Mouse (Mus musculus) WW6 (cell line): ENCODE data around the gene Gm20388.

ENCODE experiments used
- DNase-seq: peaks from one replicate; pipeline ENCODE4 v3.0.0-alpha.2; 2013; ENCODE audit warnings: low read depth, low spot score

The Gm20388 gene

DNA sequence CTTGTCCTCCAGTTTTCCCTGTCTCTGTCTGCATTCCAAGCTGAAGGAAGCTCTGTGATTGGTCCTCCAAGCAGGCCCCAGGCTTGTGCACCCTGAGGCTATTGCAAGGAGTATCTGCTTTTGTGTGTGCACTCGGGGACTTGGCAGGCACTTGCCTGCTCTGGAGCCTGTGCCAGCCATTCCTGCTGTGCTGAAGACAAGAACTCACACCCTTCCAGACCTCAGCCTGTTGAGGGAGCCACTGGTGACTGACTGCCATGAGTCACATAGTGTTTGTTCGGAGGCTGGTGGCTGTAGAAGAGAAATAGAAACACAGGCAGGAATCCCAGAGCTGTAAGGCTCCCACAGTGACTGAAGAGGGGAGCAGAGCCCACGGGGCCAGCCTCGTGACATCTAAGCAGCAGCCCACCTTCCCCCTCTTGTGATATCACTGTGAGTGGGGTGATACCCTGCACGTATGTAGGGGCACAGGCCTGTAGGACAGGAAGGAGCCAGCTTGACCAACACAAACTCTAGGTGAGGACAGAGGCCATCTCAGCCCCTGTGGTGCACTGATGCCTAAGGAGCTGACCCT is 50.0 kb downstream of the Gm20388 start:
- no peak for DNase-seq

DNA sequence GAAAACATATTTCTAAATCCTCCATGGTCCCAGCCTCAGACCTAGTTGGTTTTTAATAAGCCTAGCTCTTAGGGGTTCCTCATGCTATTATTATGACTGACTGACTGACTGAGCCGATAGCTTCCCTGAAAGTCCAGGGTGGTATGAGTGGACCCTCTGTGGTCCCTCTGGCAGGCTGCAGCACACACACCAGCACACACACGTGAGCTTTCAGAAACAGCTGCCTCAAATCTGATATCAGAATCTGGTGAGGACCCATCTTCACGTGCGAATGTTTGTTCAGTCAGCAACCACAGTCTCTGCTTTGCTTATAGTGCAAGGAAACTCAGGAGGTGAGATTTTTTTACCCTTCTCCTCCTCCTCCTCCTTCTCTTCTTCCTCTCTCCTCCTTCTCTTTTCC is 54.2 kb downstream of the Gm20388 start:
- DNase-seq = no peak

DNA sequence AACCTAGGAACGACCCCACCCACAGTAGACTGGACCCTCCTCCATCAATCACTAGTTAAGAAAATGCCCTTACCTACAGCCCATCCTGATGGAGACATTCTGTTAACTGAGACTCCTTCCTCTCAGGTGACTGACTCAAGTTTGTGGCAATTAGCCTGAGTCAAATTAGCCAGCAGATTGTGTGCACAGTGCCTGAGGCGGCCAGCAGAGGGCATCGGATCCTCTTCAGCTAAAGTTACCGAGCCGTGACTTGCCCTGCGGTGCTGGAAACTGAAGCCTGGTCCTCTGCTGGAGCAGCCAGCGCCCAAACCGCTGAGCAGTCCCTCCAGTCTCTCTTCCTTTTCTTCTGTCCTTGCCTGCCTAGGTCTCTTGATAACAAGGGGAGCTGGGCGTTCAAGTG is 56.8 kb downstream of the Gm20388 start:
- no peak for DNase-seq

DNA sequence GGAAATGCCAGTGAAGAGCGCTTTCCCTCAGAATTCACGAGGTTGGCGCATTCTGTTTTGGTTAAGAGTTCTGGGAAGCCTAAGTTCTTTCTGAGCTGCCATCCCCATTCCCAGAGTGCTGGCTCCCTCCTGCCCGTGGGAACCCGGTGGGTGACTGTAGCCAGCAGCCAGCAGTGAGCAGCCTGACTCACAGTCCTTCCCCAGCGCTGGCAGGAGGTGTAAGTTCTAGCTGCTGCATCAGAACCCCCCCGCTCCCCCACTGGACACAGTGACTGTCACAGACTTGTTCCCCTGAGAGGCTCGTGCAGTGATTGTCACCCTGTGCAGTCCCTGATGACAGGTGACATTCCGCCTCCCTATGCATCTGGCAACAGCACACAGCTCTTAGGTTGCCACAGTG is 59.5 kb downstream of the Gm20388 start:
- DNase-seq = no peak

DNA sequence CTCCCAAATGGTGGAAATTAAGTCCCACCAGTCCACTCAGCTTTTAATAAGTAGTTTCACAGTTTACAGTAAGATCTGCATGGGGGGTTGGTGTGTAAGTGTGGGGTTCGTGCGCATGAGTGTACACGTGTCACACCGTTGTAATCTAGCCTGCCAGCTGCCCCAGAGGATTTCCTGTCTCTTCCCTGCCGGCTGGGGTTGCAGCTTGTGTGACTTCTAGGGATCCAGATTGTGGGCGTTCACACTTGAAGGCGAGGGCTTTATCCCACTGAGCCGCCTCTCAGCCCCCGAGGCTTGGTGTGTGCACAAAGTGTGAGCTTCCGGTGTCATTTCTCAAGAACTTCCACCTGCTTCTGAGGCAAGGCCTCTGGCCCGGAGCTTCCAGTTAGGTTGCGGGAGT is 61.9 kb downstream of the Gm20388 start:
- DNase-seq = no peak

DNA sequence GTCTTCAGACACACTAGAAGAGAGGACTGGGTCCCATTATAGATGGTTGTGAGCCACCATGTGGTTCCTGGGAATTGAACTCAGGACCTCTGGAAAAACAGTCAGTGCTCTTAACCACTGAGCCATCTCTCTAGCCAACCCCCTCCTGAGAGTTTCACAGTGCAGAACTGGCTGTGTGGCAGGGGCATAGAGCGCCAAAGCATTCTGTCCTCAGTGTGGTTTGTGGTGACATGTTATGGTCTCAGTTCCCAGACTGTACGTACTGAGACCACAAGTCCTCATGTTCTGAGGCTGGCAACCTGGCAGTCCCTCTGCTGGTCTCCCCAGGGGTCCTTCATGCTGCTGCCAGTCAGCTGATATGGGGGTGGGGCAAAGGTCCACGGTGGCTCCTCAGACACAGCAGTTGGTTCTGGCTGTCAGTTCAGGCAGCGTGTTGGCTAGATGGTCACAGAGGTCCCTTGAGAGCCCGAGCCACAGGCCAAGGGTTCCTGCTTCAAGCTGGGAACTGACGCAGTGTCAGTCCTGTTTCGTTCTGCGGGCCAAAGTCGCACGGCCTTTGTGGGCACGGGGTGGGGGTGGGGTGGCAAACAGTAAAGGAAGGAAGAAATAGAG is 68.2 kb downstream of the Gm20388 start:
- DNase-seq = no peak

DNA sequence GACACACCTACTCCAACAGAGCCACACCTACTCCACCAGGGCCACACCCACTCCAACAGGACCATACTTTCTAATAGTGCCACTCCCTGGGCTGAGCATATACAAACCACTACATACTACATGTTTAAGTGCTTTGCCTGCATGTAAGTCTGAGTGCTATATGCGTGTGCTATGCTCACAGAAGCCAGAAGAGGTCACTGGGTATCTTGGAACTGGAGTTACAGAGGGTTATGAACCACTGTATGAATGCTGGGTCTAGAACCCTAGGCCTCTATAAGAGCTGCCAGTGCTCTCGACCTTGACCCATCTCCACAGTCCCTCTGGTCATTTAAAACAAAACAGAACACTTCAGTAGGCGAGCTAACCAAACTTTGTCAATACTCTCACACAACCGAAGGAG is 70.6 kb downstream of the Gm20388 start:
- DNase-seq = no peak

DNA sequence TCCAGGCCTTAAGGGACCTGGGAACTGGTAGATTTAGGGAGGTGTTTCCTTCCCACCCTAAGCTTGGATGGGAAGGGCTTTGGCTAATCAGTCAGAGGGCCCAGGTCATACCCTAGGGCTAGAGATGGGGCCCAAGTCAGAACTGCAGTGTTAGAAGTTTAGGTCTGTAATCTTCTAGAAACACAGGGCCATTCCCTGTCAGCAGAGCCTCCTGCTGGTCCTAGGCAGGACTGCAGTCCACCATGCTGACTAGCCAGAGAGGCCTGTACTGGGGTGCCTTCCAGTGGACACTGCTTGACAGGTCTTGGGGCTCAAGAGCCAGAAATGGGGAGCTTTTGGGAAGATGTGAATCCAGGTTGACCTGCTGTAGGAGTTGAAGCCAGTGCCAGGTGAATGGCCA is 73.4 kb downstream of the Gm20388 start:
- DNase-seq = no peak

DNA sequence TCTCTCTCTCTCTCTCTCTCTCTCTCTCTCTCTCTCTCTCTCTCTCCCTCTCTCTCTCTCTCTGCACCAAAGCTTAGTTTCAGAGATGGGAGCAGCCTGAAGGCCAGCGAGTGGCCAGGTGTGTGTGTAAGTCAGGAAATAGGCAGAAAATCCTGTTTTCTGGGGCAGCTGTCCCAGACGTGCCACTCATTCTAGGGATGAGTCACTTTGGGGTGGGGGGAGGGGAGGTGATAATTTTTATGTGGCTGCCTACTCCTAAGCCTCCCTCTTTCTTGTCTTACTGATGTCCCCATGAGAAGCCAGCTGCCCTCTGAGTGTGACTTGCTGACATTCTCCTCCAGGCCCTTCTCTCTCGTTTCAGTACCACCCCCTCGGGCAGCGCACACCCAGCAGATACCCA is 75.5 kb downstream of the Gm20388 start:
- no peak for DNase-seq

DNA sequence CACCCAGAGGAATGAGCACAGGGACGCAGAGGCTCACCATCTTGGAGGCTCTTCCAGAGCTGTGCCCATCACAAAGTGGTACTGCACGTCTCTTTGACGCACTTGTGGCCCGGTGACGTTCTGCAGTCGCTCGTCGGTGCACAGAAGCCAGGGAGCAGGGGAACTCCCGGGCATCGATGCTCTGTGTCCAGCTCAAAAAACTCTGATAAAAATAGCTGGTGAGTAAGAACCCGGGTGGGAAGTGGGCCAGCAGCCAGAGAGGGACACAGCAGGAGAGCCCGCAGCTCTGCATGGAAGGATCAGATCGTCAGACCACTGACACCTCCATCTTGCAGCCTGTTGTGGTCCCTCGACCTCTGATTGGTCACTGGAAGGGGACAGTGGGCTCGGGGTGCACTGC is 77.4 kb downstream of the Gm20388 start:
- DNase-seq = no peak

DNA sequence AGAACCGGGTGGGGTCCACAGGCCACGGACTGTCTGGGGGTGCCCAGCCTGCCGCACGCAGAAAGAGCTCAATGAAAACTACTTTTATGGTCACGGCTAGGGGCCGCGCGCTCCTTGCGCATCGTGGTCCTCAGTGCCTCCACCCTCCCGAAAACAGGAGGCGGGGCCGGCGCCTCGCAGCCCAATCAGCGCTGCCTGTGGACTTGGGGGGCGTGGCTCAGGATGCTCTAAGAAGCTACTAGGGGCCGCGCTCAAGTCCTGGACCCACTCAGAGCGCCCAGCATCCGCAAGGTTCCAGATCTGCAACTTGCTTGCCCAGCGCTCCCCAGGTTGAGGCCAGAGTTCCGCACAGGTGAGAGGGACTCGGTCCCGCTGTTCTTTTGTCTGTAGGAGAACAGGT is 81.6 kb downstream of the Gm20388 start, which contains the start of gene Crispld2:
TSS of gene Crispld2 (plus strand) at position 190 of the 400 bp plus-strand sequence.
- peak; percentile 74 for DNase-seq

DNA sequence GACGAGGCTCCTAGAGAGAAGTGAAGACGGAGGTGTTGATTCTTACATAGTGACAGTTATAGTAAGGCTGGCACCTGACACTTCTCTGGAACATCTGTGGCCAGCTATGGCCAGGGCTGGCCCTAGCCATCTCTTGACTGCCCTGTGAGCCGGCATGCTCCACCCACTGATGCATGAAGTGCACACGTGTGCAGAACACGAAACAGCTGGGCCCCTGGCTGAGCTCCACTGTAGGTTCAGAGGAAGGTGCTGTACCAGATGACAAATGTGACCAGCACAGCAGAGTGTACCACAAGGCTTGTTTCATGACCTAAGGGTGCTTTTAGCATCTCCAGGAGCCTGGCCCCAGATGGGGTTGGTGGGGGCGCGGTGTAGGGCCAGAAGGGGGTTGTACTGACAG is 83.5 kb downstream of the Gm20388 start:
- no peak for DNase-seq

DNA sequence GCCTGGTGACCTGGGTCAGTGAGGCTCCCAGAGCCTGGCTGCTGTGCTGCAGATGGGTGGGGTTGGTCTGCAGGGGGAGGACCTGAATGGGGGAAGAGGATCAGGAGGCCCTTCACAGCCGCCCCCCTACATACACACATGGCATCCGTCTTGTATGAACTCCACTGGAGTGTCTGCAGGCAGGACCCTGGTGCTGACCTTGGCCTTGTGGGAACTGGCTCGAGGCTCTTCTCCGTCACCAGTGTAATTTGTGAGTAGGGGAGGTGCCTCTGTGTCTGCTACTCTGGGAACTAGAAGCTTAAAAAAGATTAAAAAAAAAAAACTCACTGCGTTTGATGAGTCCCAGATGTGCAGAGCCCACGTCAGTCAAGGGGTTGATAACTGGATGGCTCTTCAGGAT is 83.9 kb downstream of the Gm20388 start:
- no peak for DNase-seq

DNA sequence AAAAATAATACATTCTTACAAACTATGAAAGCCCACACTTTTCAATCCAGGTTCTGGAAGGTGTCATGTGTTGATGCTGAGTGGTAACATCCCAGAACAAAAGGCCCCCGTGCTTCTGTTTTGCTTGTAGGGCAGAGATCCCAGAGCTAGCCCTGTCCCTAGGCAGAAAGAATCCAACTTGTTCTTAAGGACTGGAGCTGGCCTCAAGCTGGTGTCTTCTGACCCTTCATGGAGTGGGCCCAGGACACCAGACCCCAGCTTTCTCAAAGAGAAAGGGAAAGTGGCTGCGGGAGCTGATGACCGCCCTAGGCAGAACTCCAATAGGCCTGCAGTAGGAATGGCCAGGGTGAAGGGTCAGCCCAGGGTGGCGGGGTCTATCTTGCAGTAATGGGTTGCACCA is 86.6 kb downstream of the Gm20388 start:
- no peak for DNase-seq

DNA sequence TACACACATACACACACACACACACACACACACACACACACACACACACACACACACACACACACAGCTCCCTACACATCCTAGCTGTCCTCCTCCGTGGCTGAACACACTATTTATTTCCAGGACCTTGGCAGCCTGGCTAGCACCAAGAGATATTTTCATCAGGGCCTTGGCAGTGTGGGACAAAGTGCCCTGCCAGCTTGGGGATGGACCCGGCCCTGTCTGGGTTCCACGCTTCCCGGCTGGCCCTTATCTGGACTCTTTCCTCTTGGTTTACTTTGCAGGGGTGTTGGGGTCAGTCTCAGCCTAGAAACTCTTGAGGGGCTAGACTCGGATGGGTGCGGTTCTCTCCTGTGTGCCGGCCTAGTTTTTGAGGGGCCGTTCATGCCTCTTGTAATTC is 89.8 kb downstream of the Gm20388 start:
- DNase-seq = no peak

DNA sequence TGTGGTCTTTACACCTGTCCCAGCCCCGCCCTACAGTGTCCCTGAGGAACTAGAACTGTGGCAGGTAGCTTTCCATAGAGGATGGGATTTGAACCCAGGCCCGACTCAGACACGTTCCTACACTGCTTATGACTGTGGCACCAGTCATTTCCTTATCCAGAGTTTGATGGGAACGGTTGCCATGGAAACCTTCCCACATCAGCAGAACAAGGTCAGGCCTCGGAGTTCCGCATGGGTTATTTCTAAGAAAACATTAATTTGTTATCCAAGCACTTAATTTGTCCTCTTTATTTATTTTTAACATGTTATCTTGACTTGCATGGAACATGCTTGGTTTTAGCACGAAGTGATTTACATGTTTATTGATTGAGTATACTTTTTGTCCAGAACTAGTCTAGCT is 91.1 kb downstream of the Gm20388 start:
- DNase-seq = no peak

DNA sequence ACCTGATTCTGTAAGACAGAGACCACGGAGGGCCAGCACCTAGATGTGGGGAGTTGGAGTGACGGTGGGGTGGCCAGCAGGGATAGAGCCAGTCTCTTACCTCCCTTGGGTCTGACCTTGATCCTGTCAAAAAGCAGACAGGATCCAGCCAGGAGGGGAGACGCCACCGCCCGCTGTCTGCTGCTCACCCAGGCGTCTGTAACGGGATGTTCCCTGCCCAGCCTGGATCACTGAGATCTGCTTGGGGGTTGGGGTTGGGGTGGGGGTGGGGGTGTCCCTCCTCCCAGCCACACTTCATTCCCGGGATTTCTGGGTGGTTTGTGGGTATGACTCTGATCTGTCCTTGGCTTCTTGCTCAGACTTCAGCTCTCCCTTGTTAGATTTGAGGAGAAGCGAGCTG is 91.7 kb downstream of the Gm20388 start:
- no peak for DNase-seq

DNA sequence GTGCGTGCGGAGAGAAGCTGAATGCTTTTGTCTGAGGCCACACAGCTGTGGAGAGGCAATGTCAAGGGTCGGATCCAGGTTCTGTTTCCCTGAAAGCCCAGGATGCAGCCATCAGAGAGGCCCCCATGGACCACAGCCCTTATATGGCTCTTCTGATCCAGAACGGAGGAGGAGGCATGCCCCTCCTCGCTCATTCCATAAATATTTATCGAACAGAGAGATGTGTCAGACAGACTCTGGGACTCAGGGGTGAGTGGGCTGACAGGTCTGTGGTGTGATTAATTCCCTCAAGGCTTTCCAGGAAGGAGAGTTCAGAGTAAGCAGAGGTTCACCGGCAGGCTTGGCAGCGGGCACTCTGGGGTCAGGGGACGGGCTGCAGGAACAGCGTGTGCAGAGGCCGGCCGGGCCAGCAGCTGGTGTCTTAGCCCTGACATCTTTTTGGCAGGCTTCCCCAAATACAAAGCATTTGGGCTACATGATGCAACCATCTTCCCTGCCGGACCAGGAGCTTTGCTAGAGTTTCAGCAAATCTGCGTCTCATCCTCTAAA is 93.6 kb downstream of the Gm20388 start:
- no peak for DNase-seq

DNA sequence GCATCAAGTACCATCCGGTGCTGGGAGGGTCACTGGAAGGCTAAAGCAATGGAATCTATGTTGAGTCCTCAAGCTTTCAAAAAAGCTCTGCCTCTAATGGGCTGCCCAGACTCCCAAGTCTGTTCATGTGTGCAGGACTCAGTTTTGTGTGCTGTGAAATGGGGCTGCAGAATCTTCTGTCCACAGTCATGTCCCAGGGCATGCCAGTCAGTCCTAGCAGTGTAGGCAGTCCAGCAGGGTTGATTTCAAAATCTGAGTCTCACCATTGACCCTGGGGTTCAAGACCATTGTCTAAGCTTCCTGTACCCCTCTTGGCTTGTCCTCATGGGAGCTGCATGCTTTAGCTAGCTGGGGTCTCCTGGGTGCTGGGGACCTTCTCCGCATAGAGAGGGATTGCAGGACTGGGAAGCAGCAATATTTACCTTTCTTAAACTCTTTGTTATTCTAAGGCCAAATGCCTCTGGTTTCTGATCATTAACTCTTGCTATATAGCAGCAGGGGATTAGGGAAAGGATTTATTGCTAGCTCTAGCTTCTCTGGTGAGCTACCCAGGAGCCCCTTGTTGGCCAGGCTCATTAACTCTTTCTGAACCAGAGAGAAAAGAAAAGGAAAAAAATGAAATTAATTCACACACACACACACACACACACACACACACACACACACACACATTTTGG is 94.2 kb downstream of the Gm20388 start:
- no peak for DNase-seq

DNA sequence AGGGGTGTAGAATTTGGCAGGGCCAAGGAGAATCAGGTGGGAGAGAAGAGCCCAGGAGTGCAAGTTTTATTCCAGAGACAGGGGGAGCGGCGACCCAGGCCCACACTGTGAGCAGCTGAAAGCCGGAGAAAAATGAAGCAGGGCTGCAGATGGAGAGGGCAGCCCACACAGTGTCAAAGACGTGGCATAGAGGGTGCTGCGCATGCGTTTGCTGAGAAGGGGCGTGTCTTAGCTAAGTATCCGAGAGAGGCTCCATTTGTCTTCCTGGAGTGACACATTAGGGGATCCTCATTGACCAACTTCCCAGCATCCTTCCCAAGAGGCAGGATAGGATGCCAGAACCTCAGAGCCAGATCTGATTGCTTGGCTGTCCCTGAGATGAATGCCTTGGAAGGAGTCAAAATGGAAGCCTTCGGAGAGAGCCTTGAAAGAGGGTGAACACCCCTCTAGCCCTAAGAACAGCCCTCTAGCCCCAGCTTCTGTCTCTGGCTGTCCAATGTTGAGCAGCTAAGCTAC is 96.1 kb downstream of the Gm20388 start:
- no peak for DNase-seq

DNA sequence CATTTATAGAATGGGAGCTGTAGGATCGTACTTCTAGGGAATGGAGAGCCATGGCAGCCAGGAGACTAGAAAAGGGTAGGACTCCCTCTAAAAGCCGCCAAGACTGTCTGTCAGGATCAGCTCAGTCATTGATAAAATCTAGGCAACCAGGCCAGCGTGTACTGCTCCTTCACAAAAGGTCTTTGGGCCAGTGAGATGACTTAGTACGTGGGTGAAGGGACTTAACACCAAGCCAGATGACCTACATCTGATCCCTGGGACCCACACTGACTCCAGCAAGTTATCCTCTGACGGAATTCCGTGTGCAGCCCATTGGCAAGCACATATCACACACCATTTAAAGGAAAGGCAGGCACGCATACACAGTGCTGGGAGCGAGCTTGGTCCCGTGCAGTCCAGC is 96.5 kb downstream of the Gm20388 start:
- no peak for DNase-seq

DNA sequence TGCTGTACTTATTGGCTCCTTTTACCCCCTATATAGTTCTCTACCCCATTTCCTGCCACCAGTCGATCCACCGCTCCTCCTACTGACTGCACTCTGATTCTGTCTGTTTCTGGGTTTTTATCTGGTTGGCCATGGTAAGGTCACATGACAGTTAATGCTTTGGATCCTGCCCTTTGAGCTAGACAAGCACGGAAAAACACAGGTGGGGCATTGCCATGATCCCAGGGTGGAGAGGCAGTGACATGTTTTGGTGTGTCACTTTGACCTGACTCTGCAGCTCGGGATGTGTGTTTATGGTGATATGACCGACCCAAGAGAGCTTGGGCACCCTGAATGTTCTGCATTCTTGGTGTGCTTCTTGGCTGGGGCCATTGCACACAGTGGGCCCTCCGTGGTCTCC is 98.6 kb downstream of the Gm20388 start:
- DNase-seq = no peak

DNA sequence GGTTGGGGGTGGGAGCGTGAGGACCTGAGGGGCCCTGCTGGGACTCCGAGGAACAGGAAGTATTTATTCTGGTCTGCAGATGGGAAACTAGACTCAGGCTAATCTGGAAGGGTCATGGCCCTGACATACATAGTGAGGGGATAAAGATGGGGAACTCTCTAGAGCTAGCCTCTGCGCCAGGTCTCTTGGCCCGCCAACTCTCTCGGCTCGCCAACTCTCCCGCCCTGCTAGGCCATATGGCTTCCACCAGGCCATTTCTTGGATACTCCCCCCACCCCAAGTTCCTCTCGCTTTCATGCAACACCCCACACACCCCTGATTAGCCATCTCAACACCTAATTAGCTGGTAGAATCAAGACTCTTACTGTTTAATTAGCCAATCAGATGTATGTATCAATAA is 101.8 kb downstream of the Gm20388 start:
- DNase-seq = no peak
